Mouse (Mus musculus): ENCODE data around the gene Mark3. TPM values are rescaled to one million over a fixed set of nuclear protein-coding genes. Genes with fewer than 3 reads are reported as not detected.
"Not testable (repeated sequence)": the region's sequence is repeated elsewhere in the genome, so short reads cannot be mapped to it uniquely, and the experiment has no call there.

Gene Mark3
- polyA plus RNA-seq, 1 experiment: not detected

GRCm38 (mm10) chr12:111655695-111656094, 81.4 kb downstream of the Mark3 start:
- Histone ChIP-seq H3K27ac (ENCODE audit: insufficient read depth, low read depth, low read length) (no peak overlapping the region), H3K4me1 (ENCODE audit: control insufficient read depth, insufficient read depth, low read length) (peaks cover 20% of the 10 kb centered on the region), H3K4me3 (ENCODE audit: insufficient read depth, low read depth, low read length) (no peak overlapping the region)
- TF ChIP-seq CTCF (IDR thresholded peaks at IDR 0.05; ENCODE audit: insufficient read depth, low read depth, low read length) (no peak), POLR2A (IDR thresholded peaks at IDR 0.05; ENCODE audit: insufficient read depth, low read depth, low read length) (no peak)
- WGBS: 57% methylated on average over 11 of the region's 11 CpGs

GRCm38 (mm10) chr12:111659331-111659730, 85.0 kb downstream of the Mark3 start:
- peaks cover 20% of the 10 kb centered on the region for H3K4me1 ChIP-seq (ENCODE audit: control insufficient read depth, insufficient read depth, low read length)

GRCm38 (mm10) chr12:111660628-111661027, 86.3 kb downstream of the Mark3 start:
- TF ChIP-seq CTCF (IDR thresholded peaks at IDR 0.05; ENCODE audit: insufficient read depth, low read depth, low read length) (no peak), POLR2A (IDR thresholded peaks at IDR 0.05; ENCODE audit: insufficient read depth, low read depth, low read length) (no peak)
- Histone ChIP-seq H3K4me1 (ENCODE audit: control insufficient read depth, insufficient read depth, low read length) (peaks cover 17% of the 10 kb centered on the region), H3K4me3 (ENCODE audit: insufficient read depth, low read depth, low read length) (no peak overlapping the region), H3K27ac (ENCODE audit: insufficient read depth, low read depth, low read length) (no peak overlapping the region)
- WGBS: 89% methylated on average over 1 of the region's 1 CpGs

More at GRCm38 (mm10) chr12:111659331-111659730, 85.0 kb downstream of the Mark3 start:
- no peak overlapping the region for H3K4me3 ChIP-seq (ENCODE audit: insufficient read depth, low read depth, low read length)
- WGBS: 92% methylated on average over 4 of the region's 4 CpGs
- no peak overlapping the region for H3K27ac ChIP-seq (ENCODE audit: insufficient read depth, low read depth, low read length)
- no peak for TF ChIP-seq CTCF (IDR thresholded peaks at IDR 0.05; ENCODE audit: insufficient read depth, low read depth, low read length)
- no peak for TF ChIP-seq POLR2A (IDR thresholded peaks at IDR 0.05; ENCODE audit: insufficient read depth, low read depth, low read length)

GRCm38 (mm10) chr12:111661554-111661953, 87.2 kb downstream of the Mark3 start:
- WGBS: 98% methylated on average over 11 of the region's 11 CpGs
- not testable (repeated sequence) for H3K27ac ChIP-seq (ENCODE audit: insufficient read depth, low read depth, low read length); H3K4me3 ChIP-seq (ENCODE audit: insufficient read depth, low read depth, low read length)
- peaks cover 17% of the 10 kb centered on the region for H3K4me1 ChIP-seq (ENCODE audit: control insufficient read depth, insufficient read depth, low read length)

GRCm38 (mm10) chr12:111663228-111664143, 89.2 kb downstream of the Mark3 start:
- no peak overlapping the region for H3K4me3 ChIP-seq (ENCODE audit: insufficient read depth, low read depth, low read length)
- TF ChIP-seq POLR2A (IDR thresholded peaks at IDR 0.05; ENCODE audit: insufficient read depth, low read depth, low read length) (no peak), CTCF (IDR thresholded peaks at IDR 0.05; ENCODE audit: insufficient read depth, low read depth, low read length) (no peak)
- no peak overlapping the region for H3K27ac ChIP-seq (ENCODE audit: insufficient read depth, low read depth, low read length)
- peaks cover 24% of the 10 kb centered on the region for H3K4me1 ChIP-seq (ENCODE audit: control insufficient read depth, insufficient read depth, low read length)
- WGBS: 65% methylated on average over 17 of the region's 17 CpGs

- 59% methylated on average over 6 of the region's 6 CpGs for WGBS
- H3K4me3 ChIP-seq (ENCODE audit: insufficient read depth, low read depth, low read length): no peak overlapping the region
- peaks cover 26% of the 10 kb centered on the region for H3K4me1 ChIP-seq (ENCODE audit: control insufficient read depth, insufficient read depth, low read length)
- no peak overlapping the region for H3K27ac ChIP-seq (ENCODE audit: insufficient read depth, low read depth, low read length)
- TF ChIP-seq CTCF (IDR thresholded peaks at IDR 0.05; ENCODE audit: insufficient read depth, low read depth, low read length) (no peak), POLR2A (IDR thresholded peaks at IDR 0.05; ENCODE audit: insufficient read depth, low read depth, low read length) (no peak)
These were observed 89.9 kb downstream of the Mark3 start for GRCm38 (mm10) chr12:111664144-111664634.

GRCm38 (mm10) chr12:111665041-111665880, 90.9 kb downstream of the Mark3 start:
- peaks cover 26% of the 10 kb centered on the region for H3K4me1 ChIP-seq (ENCODE audit: control insufficient read depth, insufficient read depth, low read length)
- H3K27ac ChIP-seq (ENCODE audit: insufficient read depth, low read depth, low read length): peak overlapping the region; percentile 14
- 74% methylated on average over 13 of the region's 13 CpGs for WGBS
- no peak overlapping the region for H3K4me3 ChIP-seq (ENCODE audit: insufficient read depth, low read depth, low read length)
- TF ChIP-seq POLR2A (IDR thresholded peaks at IDR 0.05; ENCODE audit: insufficient read depth, low read depth, low read length) (no peak), CTCF (IDR thresholded peaks at IDR 0.05; ENCODE audit: insufficient read depth, low read depth, low read length) (no peak)

- TF ChIP-seq POLR2A (IDR thresholded peaks at IDR 0.05; ENCODE audit: insufficient read depth, low read depth, low read length) (no peak), CTCF (IDR thresholded peaks at IDR 0.05; ENCODE audit: insufficient read depth, low read depth, low read length) (no peak)
- WGBS: 54% methylated on average over 13 of the region's 13 CpGs
- Histone ChIP-seq H3K27ac (ENCODE audit: insufficient read depth, low read depth, low read length) (no peak overlapping the region; the same call in 1 of the 2 replicates), H3K4me1 (ENCODE audit: control insufficient read depth, insufficient read depth, low read length) (peaks cover 26% of the 10 kb centered on the region), H3K4me3 (ENCODE audit: insufficient read depth, low read depth, low read length) (no peak overlapping the region)
These were observed 92.1 kb downstream of the Mark3 start for GRCm38 (mm10) chr12:111666380-111666779.

Measured in olfactory bulb, adult 2 months (tissue).